Mouse (Mus musculus) heart, postnatal 36 days (tissue): ENCODE data around the gene Lrrc1. TPM values are rescaled to one million over a fixed set of nuclear protein-coding genes. Genes with fewer than 3 reads are reported as not detected.
A peak's percentile ranks its signal among the peaks of the same experiment; 100 is the strongest.

Experiments used
- DNase-seq, 2 experiments: peaks; one replicate each; pipeline ENCODE4 v3.0.0; 2021 to 2022
- intact Hi-C: fragments of 180-260 bp; cut with DNase I; formaldehyde crosslinking; loops from one replicate; pipeline ENCODE4 v1.15.1; 2025
- microRNA-seq, 2 experiments: library from miRNA; unstranded; fragments of <30 nt; microRNA quantifications; one replicate each; pipeline ENCODE4 v1.2.0; 2021; ENCODE audit warnings: borderline number of aligned reads in 2 of 2
- total RNA-seq, 2 experiments: library from RNA; stranded (reverse); gene quantifications; 2 replicates each; pipeline ENCODE4 v1.2.3; 2021

The Lrrc1 gene
- total RNA-seq, 2 experiments from 2014 or later: 15.8 to 18.3 TPM

DNA sequence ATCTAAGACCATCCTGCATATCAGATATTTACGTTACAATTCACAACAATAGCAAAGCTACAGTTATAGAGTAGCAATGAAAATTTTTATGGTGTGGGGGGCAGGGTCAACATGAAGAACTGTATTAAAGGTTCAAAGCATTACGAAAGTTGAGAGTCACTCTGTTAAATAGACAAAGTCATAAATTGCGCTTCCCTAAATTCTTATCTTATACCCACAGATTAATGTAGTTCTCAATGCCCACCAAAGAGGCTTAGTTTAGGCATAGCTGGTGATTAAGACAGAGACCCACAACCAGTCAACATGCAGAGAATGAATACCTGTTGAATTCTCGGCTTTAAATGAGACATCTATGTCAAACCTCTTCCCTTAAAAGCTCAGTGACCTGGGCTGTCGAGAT, 144.9 kb downstream of the Lrrc1 start:
- intact Hi-C loops: loop anchor here (10.0 kb wide), 1 partner anchor 385 kb away; no protein-coding TSS in a partner anchor
- no peak for DNase-seq

DNA sequence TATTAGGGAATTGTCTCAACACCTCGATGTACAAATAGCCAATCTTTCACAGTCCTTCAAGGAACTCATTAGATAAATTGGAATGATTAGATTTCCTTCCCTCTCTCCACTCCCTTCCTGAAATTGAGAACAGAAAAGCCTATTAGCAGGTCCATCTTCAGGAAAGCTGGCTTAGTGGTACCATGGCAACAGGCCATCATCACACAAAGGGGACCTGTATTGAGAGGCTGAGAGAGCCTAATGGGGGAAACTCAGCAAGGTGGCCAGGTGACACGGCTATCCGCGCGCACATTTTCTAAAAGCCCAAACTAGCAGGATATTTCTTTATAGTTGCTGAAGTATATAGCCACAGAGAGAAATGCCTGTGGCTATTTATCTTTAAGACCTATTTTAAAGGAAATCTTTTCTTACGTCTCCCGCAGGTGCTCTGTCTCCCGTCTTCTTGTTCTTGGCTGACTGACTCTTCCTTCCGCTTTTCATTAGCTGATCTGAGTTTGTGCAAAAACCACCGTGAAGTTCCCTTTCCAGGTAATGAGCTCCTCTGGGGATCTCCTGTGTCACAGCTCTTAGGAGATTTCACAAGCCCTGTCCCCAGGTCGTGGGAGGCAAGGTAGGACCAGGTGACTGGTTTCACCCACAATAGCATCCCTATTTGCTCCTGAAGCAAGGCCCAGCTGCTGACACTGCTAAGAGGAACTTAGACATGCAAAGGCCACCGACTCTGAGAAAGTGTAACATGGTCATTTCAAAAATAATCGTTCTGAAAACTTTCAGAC, 145.6 kb downstream of the Lrrc1 start:
- intact Hi-C loops: loop anchor here (10.0 kb wide), 1 partner anchor 386 kb away; no protein-coding TSS in a partner anchor
- DNase-seq: no peak

DNA sequence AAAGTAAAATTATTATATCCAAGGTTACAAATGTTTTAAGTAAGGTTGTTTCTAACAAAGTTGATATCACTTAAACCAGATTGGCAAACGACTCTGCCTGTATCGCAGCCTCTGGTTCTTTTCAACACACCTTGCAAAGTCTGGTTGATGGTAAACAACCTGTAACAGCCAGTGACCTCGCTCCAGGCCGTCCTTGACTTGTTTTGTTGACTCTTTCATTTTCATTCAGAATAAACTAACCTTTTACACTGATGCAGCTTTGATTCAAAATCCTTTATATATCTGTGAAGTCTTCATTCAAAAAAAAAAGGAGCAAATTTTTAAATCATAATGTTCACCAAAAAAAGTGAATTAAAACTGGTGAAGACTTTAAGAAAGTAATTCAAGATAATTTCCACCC, 147.6 kb downstream of the Lrrc1 start:
- intact Hi-C loops: loop anchor here (10.0 kb wide), 1 partner anchor 388 kb away; no protein-coding TSS in a partner anchor
- no peak for DNase-seq

DNA sequence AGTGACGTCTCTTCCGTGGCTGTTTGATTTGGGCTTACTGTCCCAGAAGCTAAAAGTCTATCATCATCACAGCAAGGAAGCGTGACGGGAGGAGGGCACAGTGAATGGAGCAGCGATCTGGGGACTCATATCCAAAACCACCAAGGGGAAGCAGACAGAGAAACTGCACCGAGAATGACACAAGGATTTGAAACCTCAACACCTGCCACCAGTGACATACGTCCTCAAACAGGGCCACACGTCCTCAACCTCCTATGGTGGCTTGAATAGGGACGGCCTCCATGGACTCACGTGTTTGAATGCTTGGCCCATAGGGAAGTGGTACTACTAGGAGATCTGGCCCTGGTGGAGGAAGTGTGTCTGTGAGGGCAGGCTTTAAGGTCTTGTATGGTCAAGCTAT, 153.4 kb downstream of the Lrrc1 start:
- no peak for DNase-seq
- intact Hi-C loops: loop anchor here (10.0 kb wide), 1 partner anchor 394 kb away; no protein-coding TSS in a partner anchor

- DNase-seq: no peak
- intact Hi-C loops: no loop called here
Observed at GRCm38 (mm10) chr9:77388956-77389355, 155.7 kb downstream of the Lrrc1 start.

DNA sequence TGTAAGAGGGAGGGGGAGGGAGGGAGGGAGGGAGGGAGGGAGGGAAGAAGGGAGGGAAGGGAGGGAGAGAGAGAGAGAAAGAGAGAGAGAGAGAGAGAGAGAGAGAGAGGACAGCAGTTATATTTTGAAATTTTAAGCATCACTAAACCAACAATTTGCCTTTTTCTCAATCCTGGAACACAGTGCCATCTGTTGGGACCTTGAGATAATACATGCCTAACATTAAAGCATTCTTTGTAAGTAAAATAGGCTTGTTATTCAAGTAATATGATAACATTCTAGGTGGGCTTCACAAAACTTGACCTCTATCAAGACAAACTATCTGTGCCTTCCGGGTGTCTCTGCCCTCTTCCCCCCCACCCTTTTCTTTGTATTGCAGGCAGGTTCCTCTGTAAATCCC, 157.9 kb downstream of the Lrrc1 start:
- intact Hi-C loops: loop anchor here (2.0 kb wide), 1 partner anchor 996 kb away; no protein-coding TSS in a partner anchor
- DNase-seq: no peak

DNA sequence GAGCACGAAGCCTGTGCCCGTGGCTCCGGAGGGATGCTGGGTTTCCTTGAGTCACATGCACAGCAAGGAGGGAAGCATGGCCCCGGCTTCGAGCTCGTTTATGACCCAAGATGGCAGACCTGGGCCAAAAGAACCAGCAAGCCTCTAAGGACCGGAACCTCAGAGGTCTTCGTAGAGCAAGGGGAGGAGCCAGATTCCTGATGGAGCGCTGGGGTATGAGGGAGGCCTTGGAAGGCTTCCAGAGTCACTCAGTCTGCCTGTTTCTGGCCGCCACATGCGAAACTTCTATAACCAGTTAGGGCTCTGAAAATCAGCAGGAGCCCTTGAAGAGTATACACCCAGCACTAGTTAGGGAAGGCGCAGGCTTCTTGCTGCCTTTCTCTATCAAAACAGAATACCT, 159.1 kb downstream of the Lrrc1 start:
- intact Hi-C loops: loop anchor here (2.0 kb wide), 1 partner anchor 995 kb away; no protein-coding TSS in a partner anchor

DNA sequence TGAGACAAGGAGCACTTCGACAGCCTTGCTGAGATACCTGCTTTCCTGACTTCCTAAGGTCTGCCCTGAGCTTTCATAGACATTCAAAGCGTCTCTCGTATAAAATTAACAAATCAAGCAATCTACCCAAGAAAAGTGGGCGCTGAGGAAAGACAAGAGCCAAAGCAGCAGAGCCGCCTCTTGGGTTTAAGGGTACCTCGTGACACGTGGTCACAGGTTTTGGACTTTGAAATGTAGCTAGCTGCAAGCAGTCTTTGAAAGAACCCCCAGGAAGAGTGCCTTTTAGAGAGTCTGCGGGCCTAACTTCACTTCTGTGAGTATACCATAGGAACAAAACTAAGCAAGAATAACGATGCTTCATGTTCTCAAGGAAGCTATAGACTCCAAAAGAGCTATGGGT, 160.0 kb downstream of the Lrrc1 start:
- intact Hi-C loops: no loop called here

More for the DNA sequence above, 159.1 kb downstream of the Lrrc1 start:
- no peak for DNase-seq

GRCm38 (mm10) chr9:77383951-77384350, 160.7 kb downstream of the Lrrc1 start:
- intact Hi-C loops: no loop called here
- no peak for DNase-seq

More for the DNA sequence above, 160.0 kb downstream of the Lrrc1 start:
- DNase-seq: no peak

- no peak for DNase-seq
- intact Hi-C loops: no loop called here
Observed at GRCm38 (mm10) chr9:77382514-77382913, 162.2 kb downstream of the Lrrc1 start.

GRCm38 (mm10) chr9:77381565-77381964, 163.1 kb downstream of the Lrrc1 start:
- DNase-seq: peak; percentile 55 to 78
- intact Hi-C loops: no loop called here

Small RNA genes within 50 kb of the gene (microRNA-seq; reads per million reads assigned to microRNA genes)
- gene Gm25250: 0 reads per million in 2 experiments

Other genes starting within 250 kb of the Lrrc1 start
- gene Mlip, start 191.9 kb downstream of the Lrrc1 start, total RNA-seq: 100 to 1,000 TPM; 151 to 152 TPM
- gene Klhl31, start 91.6 kb upstream of the Lrrc1 start, total RNA-seq: 100 to 1,000 TPM; 133 to 143 TPM
- 10 to 100 TPM in 1 of 2 experiments, 1 to 10 TPM in 1; 9.4 to 13.8 TPM for gene Gclc, start 209.7 kb upstream of the Lrrc1 start, total RNA-seq